Mouse (Mus musculus): Measurements from ENCODE around the gene Crtc2.

The Crtc2 gene

GRCm38 (mm10) chr3:90253653-90254418, at the start of gene Crtc2:
Gene Crtc2 (plus strand): TSS chr3:90254163.
- peak; percentile 96 for DNase-seq (ENCODE audit: low spot score)

- no peak for DNase-seq (ENCODE audit: low spot score)
Observed at GRCm38 (mm10) chr3:90204582-90204981, 49.4 kb upstream of the Crtc2 start.

GRCm38 (mm10) chr3:90208662-90209061, 45.3 kb upstream of the Crtc2 start:
- no peak for DNase-seq (ENCODE audit: low spot score)

- DNase-seq (ENCODE audit: low spot score), result no peak
Observed at GRCm38 (mm10) chr3:90209908-90210566, 43.9 kb upstream of the Crtc2 start.

DNA sequence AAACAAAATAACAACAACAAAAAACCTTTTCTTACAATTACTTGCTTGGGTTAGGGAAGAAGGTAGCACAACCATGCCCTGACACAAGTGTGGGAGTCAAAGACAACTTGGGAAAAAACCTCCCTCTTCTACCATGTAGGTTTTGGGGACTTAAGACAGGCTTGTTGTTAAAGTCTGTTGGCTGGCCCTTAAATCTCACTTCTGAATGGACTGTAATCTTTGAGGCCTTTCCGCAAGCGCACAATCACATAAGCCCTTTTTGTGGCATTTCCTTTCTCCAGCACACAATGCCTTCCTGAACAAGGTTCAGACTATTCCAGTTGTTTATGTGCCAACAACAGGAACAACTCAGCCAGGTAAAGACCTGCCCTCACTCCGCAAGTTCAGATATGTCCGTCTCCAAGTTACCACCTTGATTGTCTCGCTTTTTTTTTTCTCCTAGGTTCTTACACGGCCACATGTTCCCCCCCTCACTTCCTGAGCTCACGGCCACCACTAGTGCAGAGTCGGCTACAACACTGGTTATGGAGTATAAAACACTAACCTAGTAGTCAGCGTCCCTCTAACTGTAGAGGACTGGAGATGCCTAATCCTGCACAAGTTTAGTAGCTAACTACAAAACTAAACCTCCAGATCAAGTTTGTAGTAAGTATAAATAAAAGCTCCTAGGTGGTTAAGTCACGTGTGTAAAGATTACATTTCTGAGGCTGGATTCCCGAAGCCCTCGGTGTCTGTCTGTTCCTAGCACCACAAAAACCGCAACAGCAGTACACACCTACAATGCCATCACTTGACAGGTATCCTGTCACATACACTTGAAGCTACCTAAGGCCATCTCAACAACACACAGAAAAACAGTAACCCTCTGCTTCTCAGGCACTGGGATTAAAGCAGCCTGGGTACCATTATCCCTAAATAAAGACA, 42.2 kb upstream of the Crtc2 start:
- no peak for DNase-seq (ENCODE audit: low spot score)

DNA sequence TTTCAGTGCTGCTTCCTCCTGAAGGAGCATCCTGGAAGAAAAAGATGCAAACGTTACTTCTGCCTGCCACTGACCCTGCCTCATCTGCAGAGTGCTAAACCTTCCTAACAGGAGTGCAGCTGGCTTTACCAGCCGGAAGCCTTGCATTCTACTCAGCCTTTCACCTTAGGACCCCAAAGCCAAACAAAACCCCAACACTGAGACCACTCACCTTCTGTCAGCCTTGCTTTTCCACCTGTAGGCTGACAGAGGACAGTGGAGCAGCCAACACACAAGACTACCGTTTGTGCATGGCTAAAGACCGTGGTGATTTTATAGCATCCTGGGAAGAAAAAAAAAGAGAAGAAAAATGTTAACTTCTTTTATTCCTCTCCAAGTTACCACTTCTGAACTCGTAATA, 41.2 kb upstream of the Crtc2 start:
- no peak for DNase-seq (ENCODE audit: low spot score)

GRCm38 (mm10) chr3:90213377-90213866, 40.5 kb upstream of the Crtc2 start, which contains the start of the genes Rps27 and Rab13:
Gene Rps27 (minus strand): TSS chr3:90213651.
Gene Rab13 (plus strand): TSS chr3:90213695.
- DNase-seq (ENCODE audit: low spot score), result peak; percentile 86

DNA sequence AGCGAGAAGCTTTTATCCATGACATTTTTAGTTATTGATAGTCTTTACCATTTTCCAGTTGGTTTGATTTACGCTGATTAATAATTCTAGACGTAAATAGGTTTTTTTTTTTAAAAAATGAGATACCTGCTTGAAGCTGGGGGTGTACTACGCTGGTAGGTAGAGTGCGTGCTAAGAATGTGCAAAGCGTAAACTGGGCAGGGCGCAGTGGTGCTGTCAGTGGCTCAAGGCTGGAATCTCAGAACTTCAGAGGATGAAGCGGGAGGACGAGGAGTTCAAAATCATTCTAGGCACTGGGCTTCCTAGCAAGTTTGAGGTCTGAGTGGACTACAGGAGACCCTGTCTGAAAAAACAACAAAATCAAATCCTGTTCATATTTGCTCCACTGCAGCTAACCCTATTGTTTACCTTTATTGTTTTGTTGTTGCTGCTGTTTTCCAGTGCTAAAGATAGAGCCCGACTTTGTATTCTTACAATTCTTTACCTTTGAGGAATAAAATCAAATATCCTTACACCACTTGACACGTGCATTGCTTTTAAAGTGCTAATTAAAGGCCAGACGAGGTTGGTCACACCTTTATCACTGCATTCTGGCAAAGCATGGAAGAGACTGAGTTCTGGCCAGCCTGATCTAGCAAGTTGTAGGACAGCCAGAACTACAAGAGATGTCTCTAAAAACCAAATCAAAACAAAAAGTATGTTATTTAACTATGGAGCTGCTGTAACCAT, 39.8 kb upstream of the Crtc2 start:
- peak; percentile 18 for DNase-seq (ENCODE audit: low spot score)

DNA sequence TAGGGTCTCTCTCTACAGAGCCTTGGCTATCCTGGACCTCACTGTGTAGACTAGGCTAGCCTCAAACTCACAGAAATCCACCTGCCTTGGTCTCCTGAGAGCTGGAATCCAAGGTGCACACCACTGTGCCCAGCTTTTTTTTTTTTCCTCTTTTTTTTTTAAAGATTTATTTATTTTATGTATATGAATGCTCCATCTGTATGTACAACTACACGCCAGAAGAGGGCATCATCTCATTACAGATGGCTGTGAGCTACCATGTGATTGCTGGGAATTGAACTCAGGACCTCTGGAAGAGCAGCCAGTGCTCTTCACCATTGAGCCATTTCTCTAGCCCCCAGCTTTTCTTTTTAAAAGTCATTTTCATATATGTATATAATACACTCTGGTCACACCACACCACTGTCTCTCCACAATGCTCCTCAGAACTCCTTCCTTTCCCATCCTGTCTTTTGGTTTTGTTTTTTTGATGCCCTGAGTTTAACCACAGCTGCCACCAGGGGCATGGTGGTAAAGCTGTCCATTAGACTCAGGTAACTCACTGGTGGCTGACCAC, 38.1 kb upstream of the Crtc2 start:
- no peak for DNase-seq (ENCODE audit: low spot score)

GRCm38 (mm10) chr3:90220088-90220487, 33.9 kb upstream of the Crtc2 start:
- peak; percentile 47 for DNase-seq (ENCODE audit: low spot score)

DNA sequence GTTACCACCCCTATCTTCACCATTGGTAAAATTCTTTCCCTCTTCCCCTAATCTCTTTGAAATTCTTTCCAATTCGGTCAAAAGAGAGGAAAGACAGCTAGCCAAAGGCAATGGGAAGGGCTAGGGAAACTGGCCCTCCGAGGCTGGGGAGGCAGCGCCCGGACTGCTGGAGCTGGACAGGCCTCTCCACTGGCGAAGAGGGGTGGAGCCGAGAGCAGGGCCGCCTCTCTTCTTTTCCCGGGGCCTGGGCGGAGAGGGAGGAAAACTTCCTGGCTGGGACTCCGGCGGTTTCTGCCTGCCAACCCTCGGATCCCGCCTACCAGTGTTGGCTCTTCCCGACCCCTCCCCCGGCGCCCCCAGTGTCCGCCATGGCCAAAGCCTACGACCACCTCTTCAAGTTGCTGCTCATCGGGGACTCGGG, 33.4 kb upstream of the Crtc2 start:
- peak; percentile 84 for DNase-seq (ENCODE audit: low spot score)

GRCm38 (mm10) chr3:90221123-90221522, 32.8 kb upstream of the Crtc2 start:
- no peak for DNase-seq (ENCODE audit: low spot score)

GRCm38 (mm10) chr3:90222455-90222854, 31.5 kb upstream of the Crtc2 start:
- no peak for DNase-seq (ENCODE audit: low spot score)

GRCm38 (mm10) chr3:90222941-90223340, 31.0 kb upstream of the Crtc2 start:
- no peak for DNase-seq (ENCODE audit: low spot score)

DNA sequence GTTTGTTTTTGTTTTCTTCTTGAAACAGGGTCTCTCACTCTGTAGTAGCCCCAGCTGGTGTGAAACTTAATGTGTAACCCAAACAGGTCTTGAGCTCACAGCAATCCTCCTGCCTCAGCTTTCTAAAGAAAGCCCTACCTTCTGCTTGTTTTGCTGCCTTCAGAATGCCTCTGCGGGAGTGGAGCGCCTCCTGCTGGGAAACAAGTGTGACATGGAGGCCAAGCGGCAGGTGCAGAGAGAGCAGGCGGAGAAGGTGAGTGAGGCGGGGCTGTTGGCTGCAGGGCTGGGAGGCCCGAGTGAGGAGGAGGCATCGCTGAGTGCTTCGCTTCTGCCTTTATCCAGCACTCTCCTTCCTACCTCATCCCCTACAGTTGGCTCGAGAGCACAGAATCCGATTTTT, 29.6 kb upstream of the Crtc2 start:
- DNase-seq (ENCODE audit: low spot score), result no peak

DNA sequence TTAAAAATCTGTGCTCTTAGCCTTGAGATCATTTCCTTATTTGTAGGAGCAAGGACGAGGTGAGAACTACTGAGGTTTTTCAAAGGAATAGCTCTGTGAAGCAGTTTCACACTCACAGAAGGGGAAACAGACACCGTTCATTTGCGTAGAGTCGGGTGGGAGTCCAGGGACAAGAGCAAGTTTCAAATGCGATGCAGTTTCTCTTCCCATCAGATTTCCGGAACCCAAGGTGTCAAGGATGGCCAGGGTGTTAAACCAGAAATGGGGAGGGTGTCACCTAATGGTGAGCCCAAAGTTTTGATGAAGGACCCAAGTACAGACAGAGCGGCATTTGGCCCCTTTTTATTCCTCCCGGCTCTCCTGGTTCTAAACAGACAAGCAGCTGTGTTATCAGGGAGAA, 22.9 kb upstream of the Crtc2 start:
- no peak for DNase-seq (ENCODE audit: low spot score)

GRCm38 (mm10) chr3:90231507-90232333, 22.2 kb upstream of the Crtc2 start, which contains the start of gene Jtb:
Gene Jtb (plus strand): TSS chr3:90231597.
- peak; percentile 94 for DNase-seq (ENCODE audit: low spot score)

GRCm38 (mm10) chr3:90241251-90241650, 12.7 kb upstream of the Crtc2 start:
- DNase-seq (ENCODE audit: low spot score), result no peak

DNA sequence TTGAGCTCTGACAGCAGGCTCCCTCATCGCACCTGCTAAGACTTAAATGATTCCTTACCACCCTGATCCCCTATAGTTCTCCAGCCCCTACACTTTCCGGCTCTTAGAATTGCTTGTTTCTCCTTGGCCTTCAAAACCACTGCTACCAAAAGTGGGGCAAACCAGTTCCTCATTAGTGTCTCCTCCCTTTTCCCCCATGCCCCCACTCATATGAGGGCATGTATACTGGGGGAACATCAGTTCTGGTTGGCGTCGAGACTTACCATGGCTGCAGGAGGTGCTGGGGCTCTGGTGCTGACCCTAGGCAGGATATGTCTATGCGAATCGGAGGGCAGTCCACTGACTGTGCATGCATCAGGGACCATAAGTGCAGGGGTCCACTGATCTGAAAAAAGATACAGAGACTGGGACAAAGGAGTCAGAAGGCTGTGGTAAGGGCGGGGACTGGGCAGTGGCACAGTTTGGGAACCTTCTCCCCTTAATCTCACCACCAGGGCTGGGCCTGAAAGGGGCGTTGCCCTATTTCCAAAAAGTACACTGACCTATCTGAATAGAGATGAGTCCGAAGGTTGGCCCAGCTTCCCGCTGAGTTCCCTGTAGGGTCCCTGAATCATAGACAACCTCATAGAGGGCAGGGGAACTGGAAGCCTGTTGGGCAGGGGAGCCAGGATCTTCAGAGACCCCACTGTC, 12.1 kb upstream of the Crtc2 start:
- DNase-seq (ENCODE audit: low spot score), result no peak
